Comparison of ENCODE assay signal across 8 mouse cellular contexts in the genomic region with DNA sequence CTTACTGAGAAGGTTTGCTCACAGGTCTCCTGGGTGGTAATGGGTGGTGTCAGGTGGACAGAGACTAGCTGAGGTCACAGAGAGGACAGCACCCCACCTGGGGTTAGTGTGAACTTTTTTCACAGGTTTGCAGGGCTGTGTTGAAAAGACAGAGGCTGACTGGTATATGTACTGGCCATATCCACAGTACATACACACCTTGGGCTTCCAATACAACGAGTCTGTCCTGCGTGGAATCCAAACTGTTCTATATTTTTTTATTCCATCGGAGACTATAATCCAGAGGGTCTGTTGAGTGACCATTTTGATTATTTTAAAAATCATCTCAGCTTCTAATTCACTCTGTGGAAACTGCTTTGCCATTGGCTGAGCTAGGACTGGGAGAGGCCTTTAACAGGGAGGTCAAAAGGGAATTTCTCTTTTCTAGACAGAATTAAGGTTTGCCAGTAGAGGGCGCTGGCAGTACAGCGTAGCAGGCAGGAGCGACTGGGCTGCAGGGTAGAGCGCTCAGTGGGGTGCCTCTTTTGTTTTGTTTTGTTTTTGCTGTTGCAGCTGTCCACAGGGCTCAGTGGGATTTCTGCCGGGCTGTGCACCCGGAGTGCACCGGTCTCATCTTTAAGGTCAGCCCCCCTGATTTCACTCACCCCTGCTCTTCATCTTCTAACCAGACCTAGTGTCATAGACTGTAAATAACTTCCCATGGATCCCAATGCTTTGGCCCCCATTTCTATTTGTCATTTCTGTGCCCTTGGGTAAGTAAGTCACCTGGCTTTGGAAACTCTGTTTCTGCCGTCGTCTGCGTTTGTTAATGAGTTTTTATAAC. TPM values are rescaled to one million over a fixed set of nuclear protein-coding genes. Genes with fewer than 3 reads are reported as not detected.
DNase-seq lines count a peak whose midpoint lies in the region; ATAC-seq and TF ChIP-seq lines count a peak whose summit lies in the region.

No protein-coding gene starts in this region.

- no peak for TF ChIP-seq EP300 in stomach, postnatal 0 days (optimal IDR thresholded peaks at IDR 0.05)

- no peaks in the 10 kb centered on the region for H3K36me3 ChIP-seq in thymus, adult 2 months (ENCODE audit: control insufficient read depth, insufficient read depth, low read length)
- no peaks in the 10 kb centered on the region for H3K36me3 ChIP-seq in heart, embryonic 12.5 days
- no peaks in the 10 kb centered on the region for H3K36me3 ChIP-seq in kidney, embryonic 16.5 days (ENCODE audit: insufficient read depth, low read length)
- H3K36me3 ChIP-seq in liver, embryonic 12.5 days = no peaks in the 10 kb centered on the region
- no peaks in the 10 kb centered on the region for H3K36me3 ChIP-seq in stomach, postnatal 0 days (ENCODE audit: control insufficient read depth, insufficient read depth, low read length)

- no peaks in the 10 kb centered on the region for H3K4me1 ChIP-seq in thymus, adult 2 months (replicated peaks; ENCODE audit: control insufficient read depth, insufficient read depth, low read length)
- H3K4me1 ChIP-seq in heart, embryonic 12.5 days (replicated peaks) = peaks cover 25% of the 10 kb centered on the region
- peaks cover 7% of the 10 kb centered on the region; the same call in 1 of the 2 replicates for H3K4me1 ChIP-seq in kidney, embryonic 16.5 days (ENCODE audit: insufficient read depth, low read length)
- H3K4me1 ChIP-seq in liver, embryonic 12.5 days = no peaks in the 10 kb centered on the region
- no peaks in the 10 kb centered on the region for H3K4me1 ChIP-seq in stomach, postnatal 0 days (replicated peaks; ENCODE audit: control insufficient read depth, insufficient read depth)

- H3K27me3 ChIP-seq in thymus, adult 2 months (ENCODE audit: control insufficient read depth, insufficient read depth, low read length) = no peaks in the 10 kb centered on the region
- peaks cover 50% of the 10 kb centered on the region for H3K27me3 ChIP-seq in heart, embryonic 12.5 days (replicated peaks)
- H3K27me3 ChIP-seq in kidney, embryonic 16.5 days (ENCODE audit: insufficient read depth, low read length) = no peaks in the 10 kb centered on the region
- H3K27me3 ChIP-seq in liver, embryonic 12.5 days (replicated peaks) = peaks cover 5% of the 10 kb centered on the region
- no peaks in the 10 kb centered on the region for H3K27me3 ChIP-seq in stomach, postnatal 0 days (ENCODE audit: control insufficient read depth, insufficient read depth, low read length)

- 36% methylated on average over 13 of the region's 13 CpGs for WGBS in thymus, adult 2 months
- WGBS in heart, embryonic 12.5 days = 22% methylated on average over 13 of the region's 13 CpGs
- WGBS in kidney, embryonic 16.5 days = 21% methylated on average over 13 of the region's 13 CpGs
- WGBS in liver, embryonic 12.5 days (ENCODE audit: insufficient replicate concordance) = 20% methylated on average over 13 of the region's 13 CpGs
- WGBS in stomach, postnatal 0 days = 26% methylated on average over 13 of the region's 13 CpGs

- no peak overlapping the region for H3K4me3 ChIP-seq in thymus, adult 2 months (ENCODE audit: control insufficient read depth, insufficient read depth, low read length)
- peak overlapping the region; percentile 26; the same call in 1 of the 2 replicates for H3K4me3 ChIP-seq in heart, embryonic 12.5 days
- H3K4me3 ChIP-seq in kidney, embryonic 16.5 days (ENCODE audit: low read length) = peak overlapping the region; percentile 20
- no peak overlapping the region for H3K4me3 ChIP-seq in liver, embryonic 12.5 days
- H3K4me3 ChIP-seq in stomach, postnatal 0 days (ENCODE audit: low read depth, low read length) = no peak overlapping the region

- H3K9ac ChIP-seq in heart, embryonic 12.5 days = no peak overlapping the region
- H3K9ac ChIP-seq in kidney, embryonic 16.5 days (replicated peaks; ENCODE audit: low read length) = 0 out of 2 replicates have a peak overlapping the region, but pooled peaks have one; percentile 7
- no peak overlapping the region for H3K9ac ChIP-seq in liver, embryonic 12.5 days
- H3K9ac ChIP-seq in stomach, postnatal 0 days (ENCODE audit: low read length) = no peak overlapping the region

- H3K27ac ChIP-seq in thymus, adult 2 months (ENCODE audit: control insufficient read depth, insufficient read depth, low read length) = no peak overlapping the region
- H3K27ac ChIP-seq in heart, embryonic 12.5 days (ENCODE audit: poor library complexity, severe bottlenecking) = no peak overlapping the region
- H3K27ac ChIP-seq in kidney, embryonic 16.5 days (ENCODE audit: low read length) = no peak overlapping the region
- H3K27ac ChIP-seq in liver, embryonic 12.5 days = no peak overlapping the region
- H3K27ac ChIP-seq in stomach, postnatal 0 days (replicated peaks) = no peak overlapping the region

- H3K9me3 ChIP-seq in heart, embryonic 12.5 days (replicated peaks) = no peaks in the 10 kb centered on the region
- no peaks in the 10 kb centered on the region for H3K9me3 ChIP-seq in kidney, embryonic 16.5 days (ENCODE audit: low read length)
- no peaks in the 10 kb centered on the region for H3K9me3 ChIP-seq in liver, embryonic 12.5 days (replicated peaks)
- no peaks in the 10 kb centered on the region for H3K9me3 ChIP-seq in stomach, postnatal 0 days (ENCODE audit: control insufficient read depth, low read length)

- TF ChIP-seq CTCF in thymus, adult 2 months (IDR thresholded peaks at IDR 0.05; ENCODE audit: borderline replicate concordance, control insufficient read depth, extremely low read depth, insufficient read depth, low read length, poor library complexity) = 0 out of 2 replicates have a peak, but pooled peaks have one; percentile 19
- TF ChIP-seq CTCF in stomach, postnatal 0 days (IDR thresholded peaks at IDR 0.05; ENCODE audit: low read depth) = peak; percentile 83

- TF ChIP-seq POLR2A in thymus, adult 2 months (IDR thresholded peaks at IDR 0.05; ENCODE audit: control insufficient read depth, extremely low read depth, insufficient read depth, low read length, poor library complexity) = no peak

- peak; percentile 29; the same call in 1 of the 2 replicates for ATAC-seq in heart, embryonic 12.5 days (ENCODE audit: insufficient number of reproducible peaks, low FRiP score)
- peak; percentile 61 for ATAC-seq in kidney, embryonic 16.5 days (ENCODE audit: low FRiP score, low TSS enrichment)
- peak; percentile 43 for ATAC-seq in liver, embryonic 12.5 days
- peak; percentile 61; the same call in 1 of the 2 replicates for ATAC-seq in stomach, postnatal 0 days (ENCODE audit: low FRiP score, low TSS enrichment)

- peak overlapping the region; percentile 61 for H3K4me2 ChIP-seq in heart, embryonic 12.5 days
- H3K4me2 ChIP-seq in kidney, embryonic 16.5 days (replicated peaks; ENCODE audit: low read depth, low read length) = peak overlapping the region; percentile 44
- peak overlapping the region; percentile 44 for H3K4me2 ChIP-seq in liver, embryonic 12.5 days
- 0 out of 2 replicates have a peak overlapping the region, but pooled peaks have one; percentile 21 for H3K4me2 ChIP-seq in stomach, postnatal 0 days (replicated peaks; ENCODE audit: low read depth)

- DNase-seq in thymus, adult 2 months = peak; percentile 47
- no peak for DNase-seq in thymus, adult 18-20 months
- DNase-seq in embryo, embryonic 11.5 days (ENCODE audit: low read depth, low spot score) = peak; percentile 59
- DNase-seq in natural killer cell, adult 2 months (ENCODE audit: low spot score in 2 of 2) = peak; percentile 5 to 14
- DNase-seq in stomach, postnatal 0 days (ENCODE audit: low spot score) = peak; percentile 59

RNA-seq across cellular contexts. Expression of gene Stab2, which starts 35.9 kb away (rescaled TPM):
- polyA plus RNA-seq in thymus, adult 2 months (2012; rRNA removed) = 7.2 and 8.5 TPM in 2 replicates
- 0.42 and 0.84 TPM in 2 replicates for polyA plus RNA-seq in heart, embryonic 12.5 days (2016; fragmentation: Nextera tagmentation; extraction: Ambion mirVana)
- polyA plus RNA-seq in kidney, embryonic 16.5 days (2015; fragmentation: Nextera tagmentation; extraction: Ambion mirVana) = 1.2 and 1.6 TPM in 2 replicates
- polyA plus RNA-seq in liver, embryonic 12.5 days (2016; fragmentation: Nextera tagmentation; extraction: Ambion mirVana) = 26.9 and 31.7 TPM in 2 replicates
- polyA plus RNA-seq in stomach, postnatal 0 days (2015; fragmentation: Nextera tagmentation; extraction: Ambion mirVana) = 0.17 and 0.31 TPM in 2 replicates

Comparison
In these comparisons a context has a peak if more than half of its experiments do, and no peak if none do; other contexts are left out.
1. DNase-seq: peak in thymus, adult 2 months (single experiment), embryo, embryonic 11.5 days (single experiment), natural killer cell, adult 2 months (2 of 2) and stomach, postnatal 0 days (single experiment); none in thymus, adult 18-20 months (0 of 2).
2. H3K4me3 ChIP-seq: peak in heart, embryonic 12.5 days (single experiment) and kidney, embryonic 16.5 days (single experiment); none in thymus, adult 2 months (single experiment), liver, embryonic 12.5 days (single experiment) and stomach, postnatal 0 days (single experiment).
3. Peak in every context shown above with its lines, with median percentiles within 50 percentile points of each other: ATAC-seq and H3K4me2 ChIP-seq.